8 mouse cellular contexts compared by ENCODE assay signal in the genomic region with DNA sequence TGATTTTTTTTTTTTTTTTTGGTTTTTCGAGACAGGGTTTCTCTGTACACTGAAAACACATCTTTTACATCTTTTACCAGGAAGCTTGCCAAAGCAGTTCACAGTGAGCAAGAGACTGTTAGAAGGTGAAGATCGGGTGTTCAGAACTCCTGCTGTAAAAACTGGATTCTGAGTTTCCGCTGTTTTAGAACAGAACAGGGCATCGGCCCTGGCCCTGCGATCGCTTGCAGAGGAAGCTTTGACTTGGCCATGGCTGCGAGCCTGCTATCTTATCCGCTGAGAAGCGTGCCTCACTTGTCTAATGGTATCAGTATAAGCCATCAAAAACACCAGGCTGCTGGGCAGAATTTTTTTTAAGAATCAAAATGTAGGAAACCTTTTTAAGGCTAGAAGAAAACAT. TPM values are rescaled to one million over a fixed set of nuclear protein-coding genes. Genes with fewer than 3 reads are reported as not detected.
DNase-seq lines count a peak whose midpoint lies in the region; ATAC-seq lines count a peak whose summit lies in the region.

No protein-coding gene starts in this region.

- H3K9me3 ChIP-seq in kidney, embryonic 15.5 days (replicated peaks) = no peaks in the 10 kb centered on the region
- no peaks in the 10 kb centered on the region for H3K9me3 ChIP-seq in forebrain, embryonic 12.5 days
- no peaks in the 10 kb centered on the region for H3K9me3 ChIP-seq in limb, embryonic 13.5 days
- no peaks in the 10 kb centered on the region for H3K9me3 ChIP-seq in neural tube, embryonic 12.5 days

- H3K4me3 ChIP-seq in kidney, embryonic 15.5 days (replicated peaks) = peak overlapping the region; percentile 89; the same call in 1 of the 2 replicates
- H3K4me3 ChIP-seq in forebrain, embryonic 12.5 days (replicated peaks) = peak overlapping the region; percentile 93; the same call in 1 of the 2 replicates
- peak overlapping the region; percentile 86 for H3K4me3 ChIP-seq in limb, embryonic 13.5 days
- no peak overlapping the region for H3K4me3 ChIP-seq in neural tube, embryonic 12.5 days

- H3K36me3 ChIP-seq in kidney, embryonic 15.5 days = peaks cover 39% of the 10 kb centered on the region
- peaks cover 33% of the 10 kb centered on the region for H3K36me3 ChIP-seq in forebrain, embryonic 12.5 days (replicated peaks)
- H3K36me3 ChIP-seq in limb, embryonic 13.5 days = peaks cover 32% of the 10 kb centered on the region
- peaks cover 23% of the 10 kb centered on the region for H3K36me3 ChIP-seq in neural tube, embryonic 12.5 days

- no peak for DNase-seq in kidney, postnatal 36 days
- peak; percentile 34 for DNase-seq in NIH3T3 (ENCODE audit: low read depth)
- DNase-seq in gastrocnemius, postnatal 36 days = no peak
- no peak for DNase-seq in layer of hippocampus, adult 11-12 months (ENCODE audit: low spot score)

- peak overlapping the region; percentile 78 for H3K4me2 ChIP-seq in kidney, embryonic 15.5 days
- peak overlapping the region; percentile 62 for H3K4me2 ChIP-seq in forebrain, embryonic 12.5 days
- peak overlapping the region; percentile 80 for H3K4me2 ChIP-seq in limb, embryonic 13.5 days (replicated peaks)
- H3K4me2 ChIP-seq in neural tube, embryonic 12.5 days (replicated peaks) = peak overlapping the region; percentile 64

- WGBS in kidney, embryonic 15.5 days = 60% methylated on average over 9 of the region's 9 CpGs
- WGBS in forebrain, embryonic 12.5 days = 78% methylated on average over 9 of the region's 9 CpGs
- WGBS in limb, embryonic 13.5 days = 69% methylated on average over 9 of the region's 9 CpGs
- WGBS in neural tube, embryonic 12.5 days = 78% methylated on average over 9 of the region's 9 CpGs

- intact Hi-C loops in gastrocnemius, postnatal 36 days (cut with DNase I) = no loop called here

- no peaks in the 10 kb centered on the region for H3K27me3 ChIP-seq in kidney, embryonic 15.5 days
- H3K27me3 ChIP-seq in forebrain, embryonic 12.5 days = no peaks in the 10 kb centered on the region
- H3K27me3 ChIP-seq in limb, embryonic 13.5 days = no peaks in the 10 kb centered on the region
- no peaks in the 10 kb centered on the region for H3K27me3 ChIP-seq in neural tube, embryonic 12.5 days (replicated peaks)

- ATAC-seq in kidney, embryonic 15.5 days (replicated peaks; ENCODE audit: low FRiP score) = no peak
- ATAC-seq in forebrain, embryonic 12.5 days (ENCODE audit: low FRiP score) = no peak
- ATAC-seq in limb, embryonic 13.5 days (ENCODE audit: low FRiP score, low read depth) = no peak
- ATAC-seq in neural tube, embryonic 12.5 days (ENCODE audit: low FRiP score, low read depth) = no peak

- H3K27ac ChIP-seq in kidney, embryonic 15.5 days = peak overlapping the region; percentile 100
- peak overlapping the region; percentile 97 for H3K27ac ChIP-seq in forebrain, embryonic 12.5 days
- H3K27ac ChIP-seq in limb, embryonic 13.5 days = peak overlapping the region; percentile 98
- H3K27ac ChIP-seq in neural tube, embryonic 12.5 days = peak overlapping the region; percentile 43

- H3K9ac ChIP-seq in kidney, embryonic 15.5 days = peak overlapping the region; percentile 68; the same call in 1 of the 2 replicates
- H3K9ac ChIP-seq in forebrain, embryonic 12.5 days = peak overlapping the region; percentile 71; the same call in 1 of the 2 replicates
- H3K9ac ChIP-seq in limb, embryonic 13.5 days = no peak overlapping the region; the same call in 1 of the 2 replicates
- H3K9ac ChIP-seq in neural tube, embryonic 12.5 days = peak overlapping the region; percentile 77; the same call in 1 of the 2 replicates

- peaks cover 44% of the 10 kb centered on the region for H3K4me1 ChIP-seq in kidney, embryonic 15.5 days
- H3K4me1 ChIP-seq in forebrain, embryonic 12.5 days = peaks cover 44% of the 10 kb centered on the region
- peaks cover 41% of the 10 kb centered on the region for H3K4me1 ChIP-seq in limb, embryonic 13.5 days
- H3K4me1 ChIP-seq in neural tube, embryonic 12.5 days = peaks cover 39% of the 10 kb centered on the region

RNA-seq across cellular contexts. Expression of a gene that starts 1.2 kb away (rescaled TPM):
- 128 and 134 TPM in 2 replicates for polyA plus RNA-seq in kidney, embryonic 15.5 days (2015; fragmentation: Nextera tagmentation; extraction: Ambion mirVana)
- polyA plus RNA-seq in forebrain, embryonic 12.5 days (2016; fragmentation: Nextera tagmentation; extraction: Ambion mirVana) = 111 and 113 TPM in 2 replicates
- 111 and 116 TPM in 2 replicates for polyA plus RNA-seq in limb, embryonic 13.5 days (2015; fragmentation: Nextera tagmentation; extraction: Ambion mirVana)
- polyA plus RNA-seq in neural tube, embryonic 12.5 days (2016; fragmentation: Nextera tagmentation; extraction: Ambion mirVana) = 125 and 126 TPM in 2 replicates
- total RNA-seq in gastrocnemius, postnatal 36 days (2021) = 100 to 1,000 TPM; 179 to 181 TPM

RNA-seq across cellular contexts. Expression of a gene that starts 11.2 kb away (rescaled TPM):
- not detected in 2 replicates for polyA plus RNA-seq in kidney, embryonic 15.5 days (2015; fragmentation: Nextera tagmentation; extraction: Ambion mirVana)
- polyA plus RNA-seq in forebrain, embryonic 12.5 days (2016; fragmentation: Nextera tagmentation; extraction: Ambion mirVana) = not detected in 2 replicates
- not detected in 2 replicates for polyA plus RNA-seq in limb, embryonic 13.5 days (2015; fragmentation: Nextera tagmentation; extraction: Ambion mirVana)
- not detected in 2 replicates for polyA plus RNA-seq in neural tube, embryonic 12.5 days (2016; fragmentation: Nextera tagmentation; extraction: Ambion mirVana)
- total RNA-seq in gastrocnemius, postnatal 36 days (2021) = not detected

RNA-seq across cellular contexts. Expression of a gene that starts 24.3 kb away (rescaled TPM):
- not detected in 2 replicates for polyA plus RNA-seq in kidney, embryonic 15.5 days (2015; fragmentation: Nextera tagmentation; extraction: Ambion mirVana)
- 0.05 TPM in 1 of 2 replicates, not detected in the other for polyA plus RNA-seq in forebrain, embryonic 12.5 days (2016; fragmentation: Nextera tagmentation; extraction: Ambion mirVana)
- polyA plus RNA-seq in limb, embryonic 13.5 days (2015; fragmentation: Nextera tagmentation; extraction: Ambion mirVana) = 0.06 TPM in 1 of 2 replicates, not detected in the other
- 0.09 TPM in 1 of 2 replicates, not detected in the other for polyA plus RNA-seq in neural tube, embryonic 12.5 days (2016; fragmentation: Nextera tagmentation; extraction: Ambion mirVana)
- total RNA-seq in gastrocnemius, postnatal 36 days (2021) = not detected

RNA-seq across cellular contexts. Expression of a gene that starts 39.3 kb away (rescaled TPM):
- polyA plus RNA-seq in kidney, embryonic 15.5 days (2015; fragmentation: Nextera tagmentation; extraction: Ambion mirVana) = not detected in 2 replicates
- polyA plus RNA-seq in forebrain, embryonic 12.5 days (2016; fragmentation: Nextera tagmentation; extraction: Ambion mirVana) = not detected in 2 replicates
- not detected in 2 replicates for polyA plus RNA-seq in limb, embryonic 13.5 days (2015; fragmentation: Nextera tagmentation; extraction: Ambion mirVana)
- not detected in 2 replicates for polyA plus RNA-seq in neural tube, embryonic 12.5 days (2016; fragmentation: Nextera tagmentation; extraction: Ambion mirVana)
- not detected for total RNA-seq in gastrocnemius, postnatal 36 days (2021)

RNA-seq across cellular contexts. Expression of a gene that starts 52.1 kb away (rescaled TPM):
- polyA plus RNA-seq in kidney, embryonic 15.5 days (2015; fragmentation: Nextera tagmentation; extraction: Ambion mirVana) = 48.1 and 48.9 TPM in 2 replicates
- polyA plus RNA-seq in forebrain, embryonic 12.5 days (2016; fragmentation: Nextera tagmentation; extraction: Ambion mirVana) = 63.8 and 64.2 TPM in 2 replicates
- polyA plus RNA-seq in limb, embryonic 13.5 days (2015; fragmentation: Nextera tagmentation; extraction: Ambion mirVana) = 56.4 and 57.4 TPM in 2 replicates
- polyA plus RNA-seq in neural tube, embryonic 12.5 days (2016; fragmentation: Nextera tagmentation; extraction: Ambion mirVana) = 55.2 and 61.7 TPM in 2 replicates
- total RNA-seq in gastrocnemius, postnatal 36 days (2021) = 10 to 100 TPM; 31.2 to 33.6 TPM

Comparison
In these comparisons a context has a peak if more than half of its experiments do, and no peak if none do; other contexts are left out.
1. H3K27ac ChIP-seq: peak in every context shown above with its lines; median percentile 100 in kidney, embryonic 15.5 days; 98 in limb, embryonic 13.5 days; 97 in forebrain, embryonic 12.5 days; 43 in neural tube, embryonic 12.5 days.